Mouse (Mus musculus): Measurements from ENCODE around the gene Ccdc7a.
"Not testable (repeated sequence)": the region's sequence is repeated elsewhere in the genome, so short reads cannot be mapped to it uniquely, and the experiment has no call there.

The Ccdc7a gene

DNA sequence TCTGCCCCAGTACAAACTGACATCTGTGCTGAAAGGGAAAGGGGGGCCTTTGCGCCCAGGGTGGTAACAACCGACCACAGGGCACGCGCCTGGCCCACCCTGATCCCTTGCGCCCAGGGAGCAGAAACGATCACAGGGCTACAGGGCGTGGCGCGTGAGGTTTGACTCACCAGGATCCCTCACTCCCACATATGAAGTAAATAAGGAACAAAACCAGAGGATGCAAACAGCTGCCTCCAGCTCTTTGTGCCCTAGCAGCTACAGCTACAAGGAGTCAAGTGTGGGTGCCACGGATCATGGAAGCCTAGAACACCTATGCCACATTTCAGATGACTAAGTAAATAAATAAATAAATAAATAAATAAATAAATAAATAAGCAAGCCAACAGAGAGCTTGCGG lies at the start of gene Ccdc7a:
Ccdc7a (minus strand) TSS at position 101 of the 400 bp plus-strand sequence.
- not testable (repeated sequence) for DNase-seq (ENCODE audit: low read depth, low spot score)

DNA sequence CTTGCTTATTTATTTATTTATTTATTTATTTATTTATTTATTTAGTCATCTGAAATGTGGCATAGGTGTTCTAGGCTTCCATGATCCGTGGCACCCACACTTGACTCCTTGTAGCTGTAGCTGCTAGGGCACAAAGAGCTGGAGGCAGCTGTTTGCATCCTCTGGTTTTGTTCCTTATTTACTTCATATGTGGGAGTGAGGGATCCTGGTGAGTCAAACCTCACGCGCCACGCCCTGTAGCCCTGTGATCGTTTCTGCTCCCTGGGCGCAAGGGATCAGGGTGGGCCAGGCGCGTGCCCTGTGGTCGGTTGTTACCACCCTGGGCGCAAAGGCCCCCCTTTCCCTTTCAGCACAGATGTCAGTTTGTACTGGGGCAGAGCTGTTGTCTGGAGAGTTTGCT lies 1.5 kb upstream of the Ccdc7a start, which contains the start of gene Ccdc7b:
Ccdc7b (plus strand) TSS at position 301 of the 400 bp plus-strand sequence.
- DNase-seq (ENCODE audit: low read depth, low spot score) = not testable (repeated sequence)

DNA sequence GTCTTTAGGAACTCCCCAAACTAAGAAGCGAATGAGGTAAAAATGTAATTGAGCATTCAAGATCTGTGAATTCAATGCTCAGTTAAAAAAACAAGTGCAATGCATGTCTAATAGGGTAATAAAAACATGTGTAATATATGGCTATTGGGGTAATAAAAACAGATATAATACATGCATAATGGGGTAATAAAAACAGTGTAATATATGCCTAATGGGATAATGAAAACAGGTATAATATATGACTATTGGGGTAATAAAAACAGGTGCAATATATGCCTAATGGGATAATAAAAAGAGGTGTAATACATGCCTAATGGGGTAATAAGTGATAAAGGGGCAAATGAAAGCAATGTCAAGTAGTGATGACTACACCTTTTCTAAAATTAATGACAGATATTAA lies 73.9 kb downstream of the Ccdc7a start:
- no peak for DNase-seq (ENCODE audit: low read depth, low spot score)

DNA sequence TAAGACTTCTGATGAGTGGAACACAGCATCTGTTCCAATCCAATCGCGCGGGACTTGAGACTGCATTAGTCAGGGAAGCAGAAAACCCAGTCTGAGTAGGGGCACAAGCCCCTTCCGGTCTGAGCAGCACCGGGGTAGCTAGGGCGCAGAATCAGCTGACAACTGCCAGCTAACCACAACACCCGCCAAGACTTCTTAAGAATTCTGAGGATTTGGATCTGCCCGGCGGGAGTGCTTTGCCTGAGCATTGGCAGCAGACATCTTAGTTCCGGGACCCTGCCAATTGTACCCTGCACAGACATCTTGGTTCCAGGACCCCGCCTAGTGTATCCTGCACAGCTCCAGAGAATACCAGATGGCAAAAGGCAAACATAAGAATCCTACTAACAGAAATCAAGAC lies 116.4 kb downstream of the Ccdc7a start:
- not testable (repeated sequence) for DNase-seq (ENCODE audit: low read depth, low spot score)

DNA sequence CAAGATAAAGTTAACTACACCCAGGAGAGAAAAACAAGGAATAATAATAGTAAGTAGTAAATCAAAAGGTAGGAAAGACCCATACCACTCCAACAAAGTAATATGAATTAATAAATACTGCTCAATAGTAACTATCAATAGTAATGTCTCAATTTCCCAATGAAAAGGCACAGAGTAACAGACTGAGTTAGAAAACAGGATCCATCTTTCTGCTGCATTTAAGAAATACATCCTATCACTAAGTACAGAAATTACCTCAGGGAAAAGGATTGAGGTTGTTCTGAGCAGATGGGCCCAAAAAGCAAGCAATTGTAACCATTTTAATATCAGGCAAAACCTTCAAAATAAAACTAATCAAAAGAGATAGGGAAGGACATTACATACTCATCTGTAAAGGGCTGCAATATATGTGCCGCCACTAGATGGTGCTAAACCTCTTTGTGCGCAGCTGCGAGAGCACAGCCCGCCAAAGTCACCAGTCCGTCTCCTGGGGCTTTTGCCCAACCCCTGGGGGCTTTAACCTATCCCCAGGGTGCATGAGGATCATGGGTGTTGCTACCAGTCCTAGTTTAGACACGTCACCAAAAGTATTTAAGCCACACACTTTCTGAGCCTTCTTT lies 124.2 kb downstream of the Ccdc7a start:
- DNase-seq (ENCODE audit: low read depth, low spot score) = not testable (repeated sequence)

DNA sequence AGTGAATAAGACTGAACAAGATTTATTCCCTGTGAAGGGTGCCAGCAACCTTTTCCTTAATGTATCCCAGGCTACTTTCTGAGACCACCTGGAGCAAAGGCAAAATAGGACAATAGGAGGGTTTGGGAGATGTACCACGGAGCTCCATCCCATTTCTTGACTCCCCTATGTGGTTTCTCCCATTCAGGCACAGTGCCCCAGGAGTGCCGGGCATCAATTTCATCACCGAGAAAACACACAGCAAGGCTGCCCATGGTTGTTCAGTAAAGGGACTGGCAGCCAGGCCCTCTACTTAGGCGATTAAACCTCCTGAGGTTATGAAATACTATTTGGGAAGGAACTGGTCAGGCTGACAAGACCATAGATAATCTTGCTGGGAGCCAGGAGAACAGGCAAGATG lies 131.9 kb downstream of the Ccdc7a start:
- DNase-seq (ENCODE audit: low read depth, low spot score) = no peak

DNA sequence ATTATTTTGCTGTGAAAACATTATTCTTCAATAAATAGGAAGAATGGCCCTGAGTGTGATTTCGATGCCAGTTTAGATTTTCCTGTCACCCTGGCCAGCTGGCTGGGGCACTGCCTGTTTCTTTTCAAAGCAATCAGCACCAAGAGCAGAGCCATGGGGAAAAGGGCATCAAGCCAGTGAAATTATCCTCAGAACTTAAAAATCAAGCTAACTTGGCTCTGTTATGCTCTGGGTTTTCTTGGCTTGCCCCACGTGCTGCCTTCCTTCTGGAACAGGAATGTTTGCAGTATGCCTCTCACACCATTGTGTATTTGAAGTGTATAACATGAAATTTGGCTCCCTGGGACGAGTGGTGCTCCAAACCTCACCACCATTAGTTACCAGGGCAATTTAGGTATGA lies 182.6 kb downstream of the Ccdc7a start:
- no peak for DNase-seq (ENCODE audit: low read depth, low spot score)

DNA sequence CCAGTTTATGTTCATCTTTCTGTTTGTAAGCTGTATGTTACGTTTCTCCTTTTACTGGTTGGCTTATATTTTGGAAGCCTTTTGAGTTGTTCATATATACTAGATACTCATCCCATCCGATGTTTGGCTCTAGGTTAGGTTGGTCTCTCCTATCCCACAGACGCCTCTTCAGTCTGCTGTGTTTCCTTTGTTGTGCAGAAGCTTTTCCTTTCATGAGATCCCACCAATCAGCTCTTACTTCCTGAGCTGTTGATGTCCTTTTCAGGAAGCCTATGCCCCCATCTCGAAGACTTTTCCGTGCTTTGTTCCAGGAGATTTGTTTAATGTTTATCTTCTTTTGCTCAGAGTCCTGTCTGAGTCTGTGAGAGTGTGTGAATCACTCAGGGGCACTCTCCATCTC lies 221.6 kb downstream of the Ccdc7a start:
- no peak for DNase-seq (ENCODE audit: low read depth, low spot score)

DNA sequence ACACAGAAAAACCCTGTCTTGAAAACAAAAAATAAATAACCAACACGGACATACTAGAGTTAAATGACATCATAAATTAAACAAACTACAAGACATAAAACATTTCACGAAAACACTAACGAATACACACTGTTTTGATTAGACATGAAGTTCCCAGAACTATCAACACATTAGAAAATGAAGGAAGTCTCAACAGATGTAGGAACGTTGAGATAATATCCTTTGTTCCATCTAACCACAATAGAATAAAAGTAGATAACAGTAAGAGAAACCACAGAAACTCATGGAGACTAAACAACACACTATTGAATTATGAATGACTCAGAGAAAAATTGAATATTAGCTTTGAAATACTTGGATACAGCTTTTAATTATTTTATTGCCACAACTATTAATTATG lies 252.8 kb downstream of the Ccdc7a start:
- DNase-seq (ENCODE audit: low read depth, low spot score) = no peak

DNA sequence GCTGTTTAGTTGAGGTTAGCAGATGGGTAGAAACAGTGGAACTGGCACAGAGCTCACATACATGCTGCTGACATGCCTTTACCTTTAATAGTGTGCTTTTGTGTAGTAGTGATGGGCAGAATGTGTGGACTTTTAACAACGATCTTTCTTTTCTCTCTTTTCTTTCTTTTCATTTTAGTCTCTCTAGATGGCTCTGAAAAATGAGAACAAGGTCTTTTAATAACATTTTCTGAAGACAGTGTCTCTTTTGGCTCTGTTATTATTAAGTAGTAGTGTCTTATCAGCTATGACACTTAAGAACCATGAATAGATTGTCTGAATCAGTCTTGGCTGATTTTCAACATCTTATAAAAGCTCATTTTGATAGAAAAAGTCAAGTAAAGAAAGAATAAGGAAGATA lies 266.7 kb downstream of the Ccdc7a start, which contains the start of gene Gm3952:
Gm3952 (minus strand) TSS at position 101 of the 400 bp plus-strand sequence.
- DNase-seq (ENCODE audit: low read depth, low spot score) = no peak

DNA sequence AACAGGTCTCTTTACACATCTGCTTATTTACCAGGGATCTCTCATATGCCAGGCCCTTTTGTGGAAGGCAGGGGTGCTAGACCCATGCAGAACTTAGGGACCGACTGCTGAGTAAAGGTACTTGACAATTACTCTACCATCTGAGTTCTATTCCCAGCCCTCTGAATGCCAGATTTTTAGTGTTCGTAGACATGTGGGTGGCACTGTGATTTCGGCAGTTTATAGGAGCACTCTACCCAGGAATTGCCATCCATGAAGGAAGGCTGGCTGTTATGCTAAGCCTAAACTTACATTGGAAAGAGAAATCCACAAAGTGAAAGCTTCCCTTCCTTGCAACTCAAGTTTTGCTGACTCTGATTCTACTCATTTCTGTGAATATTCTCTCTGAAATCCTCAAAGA lies 329.6 kb downstream of the Ccdc7a start:
- DNase-seq (ENCODE audit: low read depth, low spot score) = no peak

DNA sequence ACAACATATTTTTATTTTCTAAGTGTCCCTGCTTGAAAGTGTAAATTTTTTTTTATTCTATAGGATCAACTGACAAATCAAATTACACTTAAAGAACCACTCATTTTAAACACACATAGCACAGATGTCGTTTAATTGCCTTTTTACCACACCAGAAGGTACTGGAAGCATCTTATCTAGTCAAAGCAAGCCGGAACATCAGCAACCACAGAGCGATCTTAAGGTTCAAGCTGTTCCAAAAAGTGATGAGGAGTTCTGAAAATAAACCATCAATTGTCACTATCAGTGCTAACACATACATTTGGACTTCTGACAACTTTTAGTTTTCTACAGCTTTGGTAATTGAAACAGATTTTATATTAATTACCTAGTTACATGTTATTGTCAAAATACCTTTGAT lies 331.2 kb downstream of the Ccdc7a start:
- no peak for DNase-seq (ENCODE audit: low read depth, low spot score)

DNA sequence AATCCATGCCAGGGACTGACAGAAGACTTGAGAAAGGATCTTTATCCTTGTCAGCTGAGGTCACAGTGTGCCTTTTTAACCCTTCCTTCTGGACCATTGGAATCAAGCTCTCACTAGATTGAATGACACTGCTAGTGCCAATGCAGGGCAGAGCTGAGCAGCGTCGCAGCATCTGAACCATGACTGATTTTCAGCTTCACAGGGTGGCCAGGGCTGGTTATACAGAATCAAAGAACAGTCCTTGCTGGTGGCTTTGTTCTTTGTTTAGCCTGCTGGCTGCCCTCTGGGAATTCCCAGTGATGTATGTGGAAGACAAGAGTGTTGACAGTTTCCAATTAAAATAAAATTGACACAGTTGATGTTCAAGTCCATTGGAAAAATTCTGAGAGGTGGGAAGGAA lies 333.1 kb downstream of the Ccdc7a start:
- DNase-seq (ENCODE audit: low read depth, low spot score) = no peak

DNA sequence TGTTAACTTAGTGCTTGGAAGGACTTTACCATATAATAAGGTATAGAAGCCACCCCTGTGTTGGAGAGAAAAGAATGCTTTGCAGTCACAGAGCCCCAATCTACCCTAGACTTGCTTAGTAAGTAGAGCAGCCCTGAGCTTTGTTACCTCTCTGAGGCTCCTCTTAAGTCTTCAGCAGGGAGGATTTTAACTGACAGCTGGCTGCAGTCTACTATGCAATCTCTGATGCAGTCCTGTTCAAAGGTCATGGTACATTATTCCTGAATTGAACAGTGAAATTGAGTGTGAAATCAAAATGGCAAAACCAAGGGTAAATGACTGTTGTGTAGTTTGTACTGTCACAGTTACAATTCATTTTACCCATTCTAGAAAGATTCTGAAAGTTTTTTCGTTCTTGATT lies 338.1 kb downstream of the Ccdc7a start:
- no peak for DNase-seq (ENCODE audit: low read depth, low spot score)

DNA sequence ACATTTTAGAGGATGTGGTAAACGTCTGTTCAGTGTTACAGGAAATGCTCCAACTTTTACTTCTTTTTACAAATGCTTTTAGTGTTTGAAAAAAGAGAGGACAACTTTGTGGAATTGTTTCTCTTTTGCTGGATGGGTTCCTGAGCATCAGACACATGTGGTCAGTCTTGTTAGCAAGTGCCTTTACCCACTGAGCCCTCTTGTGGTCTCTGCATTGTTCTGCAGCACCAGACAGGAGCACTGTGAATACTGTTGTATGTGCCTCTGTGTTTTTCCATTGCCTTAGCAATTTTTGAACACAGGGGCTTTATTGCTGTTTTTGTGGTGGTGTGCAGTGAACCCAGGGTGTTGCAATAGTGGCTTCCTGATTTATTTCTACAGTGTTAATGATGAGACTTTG lies 340.5 kb downstream of the Ccdc7a start:
- peak; percentile 11 for DNase-seq (ENCODE audit: low read depth, low spot score)

DNA sequence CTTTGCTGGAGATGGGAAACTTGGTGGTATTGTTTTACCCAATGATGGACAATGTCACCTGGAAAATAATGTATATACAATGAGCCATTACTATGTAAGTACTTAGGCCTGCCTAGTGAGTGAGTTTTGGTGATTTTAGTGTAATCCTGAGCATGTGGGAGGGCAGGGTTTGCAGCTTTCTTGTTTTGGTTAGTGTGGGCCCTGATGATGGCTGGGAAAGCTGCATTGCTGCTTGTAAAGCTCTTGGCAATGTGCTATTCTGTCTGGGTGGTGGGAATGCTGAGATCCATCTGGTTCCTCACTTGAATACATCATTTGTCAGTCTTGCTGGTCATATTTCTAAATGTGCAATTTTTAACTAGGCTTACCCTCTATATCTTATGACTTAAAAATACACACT lies 349.1 kb downstream of the Ccdc7a start:
- DNase-seq (ENCODE audit: low read depth, low spot score) = no peak

DNA sequence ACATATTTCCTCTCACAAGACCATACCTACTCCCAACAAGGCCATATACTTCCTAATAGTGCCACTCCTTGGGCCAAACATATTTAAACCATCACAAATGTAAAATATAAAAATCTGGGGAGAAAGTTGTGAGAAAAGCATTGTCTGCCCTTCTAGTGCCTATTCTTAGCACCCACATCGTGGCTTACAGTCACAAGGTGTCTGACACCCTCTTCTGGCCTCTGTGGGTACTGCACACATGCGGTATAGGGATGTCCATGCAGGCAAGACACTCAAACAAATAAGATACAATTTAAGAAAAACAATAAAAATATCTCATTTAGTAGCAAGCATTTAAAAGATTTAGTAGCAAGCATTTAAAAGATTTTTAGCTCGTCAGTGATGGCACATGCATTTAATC lies 356.1 kb downstream of the Ccdc7a start:
- DNase-seq (ENCODE audit: low read depth, low spot score) = peak; percentile 54

DNA sequence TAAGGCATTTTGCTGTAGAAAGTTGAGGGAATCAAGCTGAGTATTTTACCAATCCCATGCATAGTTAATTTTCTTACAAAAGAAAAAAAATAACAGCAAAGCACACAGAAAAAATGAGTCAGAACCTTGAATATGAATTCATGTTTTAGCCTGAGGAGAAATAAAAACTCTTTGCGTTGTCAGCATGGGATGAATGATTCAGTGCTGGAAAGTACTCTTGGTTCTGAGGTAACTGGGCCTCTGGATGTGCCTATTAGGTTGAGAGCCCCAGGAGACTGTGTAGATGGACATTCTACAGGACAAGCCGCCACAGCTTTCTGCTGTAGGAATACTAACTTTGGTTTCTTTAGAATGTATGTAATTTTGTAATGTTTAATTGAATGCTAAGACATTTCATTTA lies 360.5 kb downstream of the Ccdc7a start:
- DNase-seq (ENCODE audit: low read depth, low spot score) = no peak

DNA sequence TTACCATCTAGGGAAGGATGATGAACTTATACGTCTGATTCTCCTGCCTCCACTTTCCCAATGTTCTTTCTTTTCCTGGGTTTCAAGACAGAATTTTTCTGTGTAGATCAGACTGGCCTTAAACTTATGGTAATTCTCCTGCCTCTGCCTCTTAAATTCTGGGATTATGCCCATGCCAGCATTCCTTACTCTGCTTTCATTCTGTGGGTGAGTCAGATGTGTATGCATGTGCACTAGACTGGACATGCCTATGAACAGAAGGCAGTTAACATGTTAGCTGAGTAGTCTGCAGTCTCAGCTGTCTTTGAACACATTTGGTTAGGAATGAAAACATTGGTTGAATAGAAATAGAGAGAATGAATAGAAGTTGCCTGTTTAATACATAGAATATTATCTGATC lies 360.9 kb downstream of the Ccdc7a start:
- DNase-seq (ENCODE audit: low read depth, low spot score) = no peak

DNA sequence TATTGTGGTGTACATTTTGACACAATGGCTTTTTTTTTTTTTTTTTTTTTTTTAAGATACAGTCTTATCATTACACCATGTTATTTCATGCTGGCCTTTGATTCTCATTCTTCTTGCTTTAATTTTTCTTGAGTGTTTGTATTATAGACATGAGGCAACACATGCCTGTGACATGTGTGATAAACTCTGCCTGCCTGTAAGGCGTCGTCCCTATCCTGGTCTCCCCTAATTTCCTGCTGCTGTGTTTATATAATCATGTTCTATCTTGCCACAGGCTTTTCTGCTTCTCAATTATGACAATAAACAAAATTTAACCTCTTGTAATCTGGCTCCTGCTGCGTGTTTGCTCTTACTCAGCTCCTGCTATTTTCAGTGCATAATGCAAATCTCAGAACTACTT lies 367.4 kb downstream of the Ccdc7a start:
- no peak for DNase-seq (ENCODE audit: low read depth, low spot score)

DNA sequence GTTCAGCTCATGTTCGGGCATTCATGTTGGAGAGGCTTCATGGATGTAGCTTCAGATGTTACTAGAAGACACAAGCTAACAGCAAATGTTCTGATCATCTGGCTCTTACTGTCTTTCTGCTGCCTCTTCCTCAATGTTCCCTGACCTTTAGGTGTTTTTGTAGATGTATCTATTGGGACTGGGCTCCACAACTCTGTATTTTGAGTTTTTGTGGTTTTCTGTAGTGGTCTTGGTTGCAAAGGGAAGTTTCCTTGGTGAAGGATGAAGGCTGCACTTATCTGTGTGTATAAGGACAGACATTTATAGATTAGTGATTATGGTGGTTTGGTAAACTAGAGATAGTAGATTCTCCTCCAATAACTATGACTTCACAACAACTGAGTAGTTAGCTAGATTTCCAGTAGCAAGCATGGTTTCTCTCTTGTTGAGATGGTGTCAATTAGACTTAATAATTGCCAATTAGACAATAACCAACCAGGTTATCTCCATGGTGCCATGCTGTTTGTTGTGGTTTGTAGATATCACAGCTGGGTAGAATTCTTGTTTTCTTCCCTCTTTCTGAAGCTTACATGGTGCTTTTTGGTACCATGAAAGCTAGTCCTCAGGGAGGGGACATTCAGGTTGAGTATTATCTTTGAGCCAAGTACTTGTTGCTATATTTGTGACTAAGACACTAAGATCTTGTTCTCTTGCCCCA lies 368.5 kb downstream of the Ccdc7a start:
- no peak for DNase-seq (ENCODE audit: low read depth, low spot score)

DNA sequence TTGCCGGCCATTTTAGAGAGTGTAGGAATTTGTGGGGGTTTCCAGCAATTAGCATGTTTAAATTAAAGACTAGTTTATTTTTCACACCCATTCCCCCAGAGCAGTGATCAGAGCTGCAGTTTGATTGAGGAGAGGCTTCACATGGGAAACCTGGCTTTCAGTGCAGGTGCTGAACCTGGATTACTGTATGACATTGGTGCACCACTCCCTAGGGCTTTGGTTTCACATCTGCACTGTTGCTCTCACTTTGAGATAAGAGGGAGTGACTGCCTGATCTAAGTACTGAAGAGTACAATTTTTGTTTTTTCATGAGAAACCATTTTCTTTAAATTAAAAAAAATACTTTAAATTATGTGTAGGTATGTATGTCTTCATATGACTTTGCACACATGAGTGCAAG lies 375.3 kb downstream of the Ccdc7a start:
- no peak for DNase-seq (ENCODE audit: low read depth, low spot score)

DNA sequence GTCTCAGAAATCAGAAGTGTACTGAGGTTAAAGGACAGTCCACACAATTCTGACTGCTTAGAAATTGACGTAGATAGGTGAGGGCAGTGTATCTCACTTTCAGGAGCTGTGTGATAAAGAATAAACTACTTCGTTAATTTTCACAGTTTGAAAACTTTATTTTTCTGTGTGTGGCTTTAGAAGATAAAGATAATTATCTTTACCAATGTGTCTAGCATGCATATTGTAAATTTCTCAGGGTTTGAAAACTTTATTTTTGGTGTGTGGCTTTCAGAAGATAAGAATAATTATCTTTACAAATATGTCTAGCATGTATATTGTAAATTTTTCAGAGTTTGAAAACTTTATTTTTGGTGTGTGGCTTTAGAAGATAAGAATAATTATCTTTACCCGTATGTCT lies 376.6 kb downstream of the Ccdc7a start:
- no peak for DNase-seq (ENCODE audit: low read depth, low spot score)

All from embryo, embryonic 11.5 days (tissue).